Mouse (Mus musculus): ENCODE measurements around the gene Sobp. TPM values are rescaled to one million over a fixed set of nuclear protein-coding genes. Genes with fewer than 3 reads are reported as not detected.

Sobp gene
- total and polyA plus RNA-seq, 3 experiments, result under 0.01 TPM; not detected in 2

DNA sequence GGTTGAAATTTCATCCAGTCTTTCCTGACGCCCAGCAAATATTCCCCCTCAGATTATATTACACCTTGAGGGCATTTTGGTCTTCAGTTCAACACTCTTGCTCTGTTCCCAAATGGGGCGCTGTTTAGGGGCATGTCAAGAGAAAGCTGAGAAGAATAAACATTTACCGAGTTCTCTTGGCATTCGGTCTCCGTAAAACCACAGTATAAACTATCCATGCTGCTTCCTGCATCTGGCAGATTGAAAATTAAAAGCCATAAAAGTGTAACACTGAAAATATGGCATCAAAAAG lies 170.9 kb downstream of the Sobp start:
- TF ChIP-seq POLR2AphosphoS5 (IDR thresholded peaks at IDR 0.05; ENCODE audit: insufficient replicate concordance, low read depth, low read length) (no peak), GATA2 (IDR thresholded peaks at IDR 0.05; ENCODE audit: borderline replicate concordance, low read depth, low read length) (no peak), CTCF (IDR thresholded peaks at IDR 0.05; ENCODE audit: low read depth, low read length) (no peak), GATA1 (IDR thresholded peaks at IDR 0.05; ENCODE audit: borderline replicate concordance, low read length) (no peak), TAL1 (conservative IDR thresholded peaks at IDR 0.05; ENCODE audit: low read depth, low read length) (no peak)
- DNase-seq (ENCODE audit: low spot score), result no peak
- Histone ChIP-seq H3K27me3 (ENCODE audit: insufficient read depth, low read length) (no peaks in the 10 kb centered on the region), H3K9me3 (replicated peaks) (no peaks in the 10 kb centered on the region), H3K36me3 (replicated peaks) (no peaks in the 10 kb centered on the region), H3K4me1 (ENCODE audit: insufficient read depth, low read depth, low read length) (no peaks in the 10 kb centered on the region), H3K4me3 (ENCODE audit: low read depth, low read length) (no peak overlapping the region)
- ATAC-seq (ENCODE audit: extremely low read depth, insufficient number of reproducible peaks, low FRiP score, poor library complexity, severe bottlenecking), result no peak

DNA sequence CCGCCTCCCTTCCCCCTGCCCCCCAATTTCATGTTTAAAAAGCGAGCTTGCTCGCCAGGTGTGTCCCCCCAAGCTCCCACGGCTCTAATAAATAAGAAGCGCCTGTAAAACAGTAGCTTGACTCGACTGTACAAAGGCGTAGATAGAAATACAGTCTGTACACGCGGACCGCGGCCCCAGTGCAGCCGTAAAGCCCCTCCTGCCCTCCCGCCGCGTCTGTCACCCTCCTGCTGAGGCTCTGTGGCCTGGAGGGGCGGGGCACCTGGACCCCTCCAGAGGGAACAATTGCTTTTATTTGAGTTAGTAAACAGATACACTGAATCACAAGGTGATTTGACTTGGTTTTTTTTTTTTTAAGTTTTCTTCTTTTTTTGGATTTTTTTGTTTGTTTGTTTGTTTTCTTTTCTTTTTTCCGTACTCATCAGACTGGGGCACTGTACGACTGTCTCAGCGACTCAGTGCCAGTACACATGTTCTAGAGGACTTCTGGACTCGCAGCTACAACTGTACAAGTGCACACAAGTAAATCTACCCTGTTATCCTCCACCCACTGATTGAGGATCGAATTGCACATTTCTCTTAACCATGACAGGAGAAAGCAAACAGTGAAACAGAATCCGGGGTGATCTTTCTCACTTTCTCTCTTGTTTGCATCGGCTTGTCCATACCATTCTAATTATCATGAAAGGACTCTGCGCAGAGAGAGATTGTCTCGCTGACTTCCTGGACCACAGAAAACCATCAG lies 171.4 kb downstream of the Sobp start:
- H3K4me1 ChIP-seq (ENCODE audit: insufficient read depth, low read depth, low read length), result no peaks in the 10 kb centered on the region
- no peak for DNase-seq (ENCODE audit: low spot score)
- ATAC-seq (ENCODE audit: extremely low read depth, insufficient number of reproducible peaks, low FRiP score, poor library complexity, severe bottlenecking), result no peak
- no peaks in the 10 kb centered on the region for H3K27me3 ChIP-seq (ENCODE audit: insufficient read depth, low read length)
- no peak for TF ChIP-seq POLR2AphosphoS5 (IDR thresholded peaks at IDR 0.05; ENCODE audit: insufficient replicate concordance, low read depth, low read length)
- no peak for TF ChIP-seq CTCF (IDR thresholded peaks at IDR 0.05; ENCODE audit: low read depth, low read length)
- TF ChIP-seq GATA1 (IDR thresholded peaks at IDR 0.05; ENCODE audit: borderline replicate concordance, low read length), result no peak
- no peak for TF ChIP-seq GATA2 (IDR thresholded peaks at IDR 0.05; ENCODE audit: borderline replicate concordance, low read depth, low read length)
- TF ChIP-seq TAL1 (conservative IDR thresholded peaks at IDR 0.05; ENCODE audit: low read depth, low read length), result no peak
- H3K36me3 ChIP-seq (replicated peaks), result no peaks in the 10 kb centered on the region
- no peak overlapping the region for H3K4me3 ChIP-seq (ENCODE audit: low read depth, low read length)
- no peaks in the 10 kb centered on the region for H3K9me3 ChIP-seq (replicated peaks)

- H3K9me3 ChIP-seq (replicated peaks), result no peaks in the 10 kb centered on the region
- ATAC-seq (ENCODE audit: extremely low read depth, insufficient number of reproducible peaks, low FRiP score, poor library complexity, severe bottlenecking) (no peak), DNase-seq (ENCODE audit: low spot score) (no peak)
- TF ChIP-seq CTCF (IDR thresholded peaks at IDR 0.05; ENCODE audit: low read depth, low read length) (no peak), GATA2 (IDR thresholded peaks at IDR 0.05; ENCODE audit: borderline replicate concordance, low read depth, low read length) (no peak), TAL1 (conservative IDR thresholded peaks at IDR 0.05; ENCODE audit: low read depth, low read length) (no peak), POLR2AphosphoS5 (IDR thresholded peaks at IDR 0.05; ENCODE audit: insufficient replicate concordance, low read depth, low read length) (no peak), GATA1 (IDR thresholded peaks at IDR 0.05; ENCODE audit: borderline replicate concordance, low read length) (no peak)
- H3K4me3 ChIP-seq (ENCODE audit: low read depth, low read length), result no peak overlapping the region
- H3K4me1 ChIP-seq (ENCODE audit: insufficient read depth, low read depth, low read length), result no peaks in the 10 kb centered on the region
- no peaks in the 10 kb centered on the region for H3K27me3 ChIP-seq (ENCODE audit: insufficient read depth, low read length)
- H3K36me3 ChIP-seq (replicated peaks), result no peaks in the 10 kb centered on the region
These were observed 172.2 kb downstream of the Sobp start for GRCm38 (mm10) chr10:43002066-43002678.

- Histone ChIP-seq H3K9me3 (replicated peaks) (no peaks in the 10 kb centered on the region), H3K4me3 (ENCODE audit: low read depth, low read length) (no peak overlapping the region), H3K27me3 (ENCODE audit: insufficient read depth, low read length) (no peaks in the 10 kb centered on the region), H3K4me1 (ENCODE audit: insufficient read depth, low read depth, low read length) (no peaks in the 10 kb centered on the region), H3K36me3 (replicated peaks) (no peaks in the 10 kb centered on the region)
- TF ChIP-seq TAL1 (conservative IDR thresholded peaks at IDR 0.05; ENCODE audit: low read depth, low read length), result no peak
- no peak for TF ChIP-seq GATA2 (IDR thresholded peaks at IDR 0.05; ENCODE audit: borderline replicate concordance, low read depth, low read length)
- no peak for TF ChIP-seq GATA1 (IDR thresholded peaks at IDR 0.05; ENCODE audit: borderline replicate concordance, low read length)
- ATAC-seq (ENCODE audit: extremely low read depth, insufficient number of reproducible peaks, low FRiP score, poor library complexity, severe bottlenecking), result no peak
- DNase-seq (ENCODE audit: low spot score), result no peak
These were observed 172.9 kb downstream of the Sobp start for GRCm38 (mm10) chr10:43001433-43001832.

DNA sequence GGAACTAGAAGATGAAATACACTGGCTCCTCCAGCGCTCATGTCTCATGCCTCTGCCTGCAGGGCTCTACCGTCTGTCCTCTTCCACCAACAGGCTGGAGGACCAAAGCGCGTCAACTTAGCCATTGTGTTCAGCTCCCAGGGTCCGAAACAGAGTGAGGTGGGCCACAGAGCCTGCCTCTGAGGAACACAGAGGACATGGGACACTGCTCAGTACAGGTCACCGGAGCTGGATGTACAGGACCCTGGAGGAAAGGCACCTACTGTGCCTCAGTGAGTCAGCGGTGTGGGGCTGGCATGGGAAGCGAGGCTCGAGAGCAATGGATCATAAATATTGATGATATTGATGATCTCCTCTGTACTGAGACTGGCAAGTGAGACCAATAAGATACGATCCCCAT lies 175.0 kb downstream of the Sobp start:
- H3K36me3 ChIP-seq (replicated peaks), result no peaks in the 10 kb centered on the region
- no peak for ATAC-seq (ENCODE audit: extremely low read depth, insufficient number of reproducible peaks, low FRiP score, poor library complexity, severe bottlenecking)
- H3K27me3 ChIP-seq (ENCODE audit: insufficient read depth, low read length), result no peaks in the 10 kb centered on the region
- no peak overlapping the region for H3K4me3 ChIP-seq (ENCODE audit: low read depth, low read length)
- H3K9me3 ChIP-seq (replicated peaks), result no peaks in the 10 kb centered on the region
- H3K4me1 ChIP-seq (ENCODE audit: insufficient read depth, low read depth, low read length), result no peaks in the 10 kb centered on the region
- no peak for DNase-seq (ENCODE audit: low spot score)
- no peak for TF ChIP-seq TAL1 (conservative IDR thresholded peaks at IDR 0.05; ENCODE audit: low read depth, low read length)
- TF ChIP-seq POLR2AphosphoS5 (IDR thresholded peaks at IDR 0.05; ENCODE audit: insufficient replicate concordance, low read depth, low read length), result no peak
- TF ChIP-seq GATA1 (IDR thresholded peaks at IDR 0.05; ENCODE audit: borderline replicate concordance, low read length), result no peak
- TF ChIP-seq GATA2 (IDR thresholded peaks at IDR 0.05; ENCODE audit: borderline replicate concordance, low read depth, low read length), result no peak
- no peak for TF ChIP-seq CTCF (IDR thresholded peaks at IDR 0.05; ENCODE audit: low read depth, low read length)

- no peak for ATAC-seq (ENCODE audit: extremely low read depth, insufficient number of reproducible peaks, low FRiP score, poor library complexity, severe bottlenecking)
- no peak for DNase-seq (ENCODE audit: low spot score)
- H3K36me3 ChIP-seq (replicated peaks), result no peaks in the 10 kb centered on the region
- TF ChIP-seq GATA2 (IDR thresholded peaks at IDR 0.05; ENCODE audit: borderline replicate concordance, low read depth, low read length), result no peak
- no peak for TF ChIP-seq GATA1 (IDR thresholded peaks at IDR 0.05; ENCODE audit: borderline replicate concordance, low read length)
- TF ChIP-seq TAL1 (conservative IDR thresholded peaks at IDR 0.05; ENCODE audit: low read depth, low read length), result no peak
- no peak for TF ChIP-seq CTCF (IDR thresholded peaks at IDR 0.05; ENCODE audit: low read depth, low read length)
- TF ChIP-seq POLR2AphosphoS5 (IDR thresholded peaks at IDR 0.05; ENCODE audit: insufficient replicate concordance, low read depth, low read length), result no peak
- no peaks in the 10 kb centered on the region for H3K27me3 ChIP-seq (ENCODE audit: insufficient read depth, low read length)
- H3K4me1 ChIP-seq (ENCODE audit: insufficient read depth, low read depth, low read length), result no peaks in the 10 kb centered on the region
- no peak overlapping the region for H3K4me3 ChIP-seq (ENCODE audit: low read depth, low read length)
- H3K9me3 ChIP-seq (replicated peaks), result no peaks in the 10 kb centered on the region
These were observed 177.1 kb downstream of the Sobp start for GRCm38 (mm10) chr10:42997278-42997677.
